Mouse (Mus musculus) heart, postnatal 0 days (tissue): ENCODE data around the gene Rcor2.

Experiments used
- CTCF ChIP-seq: IDR thresholded peaks from 2 replicates; pipeline ENCODE4 v1.5.1; 2016; ENCODE audit warnings: antibody characterized with exemption, control low read depth, low read depth
- EP300 ChIP-seq: IDR thresholded peaks from 2 replicates; pipeline ENCODE4 v1.6.1; 2016; ENCODE audit warnings: antibody characterized with exemption, low read depth

- TF ChIP-seq CTCF (no peak), EP300 (no peak)
Observed at GRCm38 (mm10) chr19:7276053-7276659, 9.0 kb downstream of the Rcor2 start.
